ENCODE assay signal across 8 mouse cellular contexts in genomic region chr7:140955342-140955741, GRCm38 (mm10). TPM values are rescaled to one million over a fixed set of nuclear protein-coding genes. Genes with fewer than 3 reads are reported as not detected.
DNase-seq lines count a peak whose midpoint lies in the region; ATAC-seq and TF ChIP-seq lines count a peak whose summit lies in the region.

No protein-coding gene starts in this region.

- H3K9me3 ChIP-seq in hindbrain, embryonic 14.5 days (ENCODE audit: control insufficient read depth, low read length), result no peaks in the 10 kb centered on the region

- TF ChIP-seq POLR2A in kidney, adult 2 months (IDR thresholded peaks at IDR 0.05; ENCODE audit: low read depth, low read length), result no peak

- peak overlapping the region; percentile 49 for H3K9ac ChIP-seq in hindbrain, embryonic 14.5 days

- WGBS in kidney, adult 2 months, result 4% methylated on average over 17 of the region's 17 CpGs
- WGBS in hindbrain, embryonic 14.5 days, result 21% methylated on average over 17 of the region's 17 CpGs

- no peaks in the 10 kb centered on the region for H3K36me3 ChIP-seq in kidney, adult 2 months (ENCODE audit: control insufficient read depth, insufficient read depth, low read length)
- H3K36me3 ChIP-seq in hindbrain, embryonic 14.5 days (replicated peaks; ENCODE audit: control insufficient read depth, insufficient read depth), result no peaks in the 10 kb centered on the region

- H3K27me3 ChIP-seq in kidney, adult 2 months (replicated peaks; ENCODE audit: control insufficient read depth, insufficient read depth, low read length), result no peaks in the 10 kb centered on the region
- no peaks in the 10 kb centered on the region for H3K27me3 ChIP-seq in hindbrain, embryonic 14.5 days (ENCODE audit: control insufficient read depth, insufficient read depth, low read length)

- peak overlapping the region; percentile 83 for H3K27ac ChIP-seq in kidney, adult 2 months (ENCODE audit: insufficient read depth, low read depth, low read length)
- peak overlapping the region; percentile 14; the same call in 1 of the 2 replicates for H3K27ac ChIP-seq in hindbrain, embryonic 14.5 days

- no peak; the same call in 1 of the 2 replicates for ATAC-seq in hindbrain, embryonic 14.5 days (ENCODE audit: low FRiP score)
- ATAC-seq in megakaryocyte-erythroid progenitor cell, adult 5-6 weeks (replicated peaks; ENCODE audit: low FRiP score, low TSS enrichment, poor library complexity, severe bottlenecking), result peak; percentile 35

- no peak for TF ChIP-seq CTCF in kidney, adult 2 months (conservative IDR thresholded peaks at IDR 0.05; ENCODE audit: insufficient read depth, insufficient read length, low read depth, low read length)

- no peaks in the 10 kb centered on the region for H3K4me1 ChIP-seq in kidney, adult 2 months (ENCODE audit: control insufficient read depth, insufficient read depth, low read length)
- peaks cover 8% of the 10 kb centered on the region; the same call in 1 of the 2 replicates for H3K4me1 ChIP-seq in hindbrain, embryonic 14.5 days (replicated peaks; ENCODE audit: control insufficient read depth, insufficient read depth, low read length)

- H3K4me3 ChIP-seq in kidney, adult 2 months (ENCODE audit: insufficient read depth, low read depth, low read length), result peak overlapping the region; percentile 68
- H3K4me3 ChIP-seq in hindbrain, embryonic 14.5 days (replicated peaks; ENCODE audit: low read length), result peak overlapping the region; percentile 33

- DNase-seq in kidney, adult 2 months, result no peak
- DNase-seq in kidney, postnatal 14 days, result no peak
- peak; percentile 50 for DNase-seq in R1 (ENCODE audit: low read depth, low spot score)
- DNase-seq in hindbrain, embryonic 14.5 days (ENCODE audit: low spot score), result no peak
- no peak for DNase-seq in right cerebral cortex, postnatal 36 days (ENCODE audit: low spot score in 2 of 2)
- DNase-seq in cerebellum, postnatal 36 days, result no peak
- no peak for DNase-seq in adrenal gland, adult 2 months

- H3K4me2 ChIP-seq in hindbrain, embryonic 14.5 days (replicated peaks), result peak overlapping the region; percentile 61

RNA-seq across cellular contexts. Expression of gene Gm45717, which starts 0.4 kb away (rescaled TPM):
- 0.27 TPM in 1 of 2 replicates, not detected in the other for polyA plus RNA-seq in kidney, adult 2 months (2012; rRNA removed)
- polyA plus RNA-seq in hindbrain, embryonic 14.5 days (2014; fragmentation: Nextera tagmentation; extraction: Ambion mirVana), result not detected in 2 replicates
- total RNA-seq in megakaryocyte-erythroid progenitor cell, adult 5-6 weeks (2014; fragmentation: Nextera tagmentation), result not detected in 2 replicates
- total RNA-seq in megakaryocyte-erythroid progenitor cell, adult 5-6 weeks (2017), result not detected in 2 replicates
- total RNA-seq in adrenal gland, adult 2 months (2021), result not detected
- polyA plus RNA-seq in adrenal gland, adult 2 months (2012; rRNA removed), result not detected in 2 replicates

RNA-seq across cellular contexts. Expression of gene Ifitm2, which starts 0.4 kb away (rescaled TPM):
- 642 and 737 TPM in 2 replicates for polyA plus RNA-seq in kidney, adult 2 months (2012; rRNA removed)
- polyA plus RNA-seq in hindbrain, embryonic 14.5 days (2014; fragmentation: Nextera tagmentation; extraction: Ambion mirVana), result 201 and 234 TPM in 2 replicates
- 285 and 292 TPM in 2 replicates for total RNA-seq in megakaryocyte-erythroid progenitor cell, adult 5-6 weeks (2014; fragmentation: Nextera tagmentation)
- 265 and 278 TPM in 2 replicates for total RNA-seq in megakaryocyte-erythroid progenitor cell, adult 5-6 weeks (2017)
- 100 to 1,000 TPM; 504 to 654 TPM for total RNA-seq in adrenal gland, adult 2 months (2021)
- 947 and 952 TPM in 2 replicates for polyA plus RNA-seq in adrenal gland, adult 2 months (2012; rRNA removed)

RNA-seq across cellular contexts. Expression of gene Ifitm5, which starts 5.3 kb away (rescaled TPM):
- polyA plus RNA-seq in kidney, adult 2 months (2012; rRNA removed), result 0.87 and 1.4 TPM in 2 replicates
- 0.55 TPM in 1 of 2 replicates, not detected in the other for polyA plus RNA-seq in hindbrain, embryonic 14.5 days (2014; fragmentation: Nextera tagmentation; extraction: Ambion mirVana)
- total RNA-seq in megakaryocyte-erythroid progenitor cell, adult 5-6 weeks (2014; fragmentation: Nextera tagmentation), result 0.55 TPM in 1 of 2 replicates, not detected in the other
- 2.4 TPM in 1 of 2 replicates, not detected in the other for total RNA-seq in megakaryocyte-erythroid progenitor cell, adult 5-6 weeks (2017)
- total RNA-seq in adrenal gland, adult 2 months (2021), result 1 to 10 TPM in 1 of 2 experiments, under 1 TPM in 1; 0.78 to 1.3 TPM
- polyA plus RNA-seq in adrenal gland, adult 2 months (2012; rRNA removed), result 1.2 and 2.7 TPM in 2 replicates

RNA-seq across cellular contexts. Expression of gene Ifitm1, which starts 11.7 kb away (rescaled TPM):
- 125 and 135 TPM in 2 replicates for polyA plus RNA-seq in kidney, adult 2 months (2012; rRNA removed)
- polyA plus RNA-seq in hindbrain, embryonic 14.5 days (2014; fragmentation: Nextera tagmentation; extraction: Ambion mirVana), result 16.8 and 21.9 TPM in 2 replicates
- total RNA-seq in megakaryocyte-erythroid progenitor cell, adult 5-6 weeks (2014; fragmentation: Nextera tagmentation), result 37.2 and 54.3 TPM in 2 replicates
- 20.9 and 50.8 TPM in 2 replicates for total RNA-seq in megakaryocyte-erythroid progenitor cell, adult 5-6 weeks (2017)
- total RNA-seq in adrenal gland, adult 2 months (2021), result 10 to 100 TPM in 1 of 2 experiments, 1 to 10 TPM in 1; 7.6 to 14.6 TPM
- polyA plus RNA-seq in adrenal gland, adult 2 months (2012; rRNA removed), result 23.9 and 29.4 TPM in 2 replicates

RNA-seq across cellular contexts. Expression of gene Pgghg, which starts 14.2 kb away (rescaled TPM):
- polyA plus RNA-seq in kidney, adult 2 months (2012; rRNA removed), result 58.0 and 71.2 TPM in 2 replicates
- 8.2 and 9.2 TPM in 2 replicates for polyA plus RNA-seq in hindbrain, embryonic 14.5 days (2014; fragmentation: Nextera tagmentation; extraction: Ambion mirVana)
- 12.2 and 18.7 TPM in 2 replicates for total RNA-seq in megakaryocyte-erythroid progenitor cell, adult 5-6 weeks (2014; fragmentation: Nextera tagmentation)
- 6.1 and 7.2 TPM in 2 replicates for total RNA-seq in megakaryocyte-erythroid progenitor cell, adult 5-6 weeks (2017)
- total RNA-seq in adrenal gland, adult 2 months (2021), result 10 to 100 TPM; 26.5 to 48.7 TPM
- 56.0 and 59.0 TPM in 2 replicates for polyA plus RNA-seq in adrenal gland, adult 2 months (2012; rRNA removed)
